Mouse (Mus musculus): ENCODE measurements around the gene Prpmp5. TPM values are rescaled to one million over a fixed set of nuclear protein-coding genes. Genes with fewer than 3 reads are reported as not detected.

The Prpmp5 gene
- polyA plus RNA-seq (2017; shearing (Covaris generic)) = not detected

GRCm38 (mm10) chr6:132314657-132315056, at the start of gene Prpmp5:
Gene Prpmp5 (minus strand): TSS chr6:132314757.

GRCm38 (mm10) chr6:132364034-132364433, 49.5 kb upstream of the Prpmp5 start, which contains the start of gene Gm8882:
Gene Gm8882 (minus strand): TSS chr6:132364134.

Other genes starting within 250 kb of the Prpmp5 start
- not detected for gene Prb1, start 104.2 kb downstream of the Prpmp5 start, polyA plus RNA-seq (2017; shearing (Covaris generic))
- gene Gm8882, start 49.4 kb upstream of the Prpmp5 start, polyA plus RNA-seq (2017; shearing (Covaris generic)) = not detected